Mouse (Mus musculus) adrenal gland, adult 8-10 months (tissue): ENCODE data around the gene Uqcrc1. TPM values are rescaled to one million over a fixed set of nuclear protein-coding genes. Genes with fewer than 3 reads are reported as not detected.
A peak's percentile ranks its signal among the peaks of the same experiment; 100 is the strongest.

Source experiments
- DNase-seq: peaks from one replicate; pipeline ENCODE4 v3.0.0; 2022
- total RNA-seq, 4 experiments: library from RNA; stranded (reverse); gene quantifications; 2 replicates each; pipeline ENCODE4 v1.2.4; 2022

Uqcrc1 gene
- total RNA-seq = 100 to 1,000 TPM; 381 to 565 (median 479) TPM

- DNase-seq = peak; percentile 91
Measured at GRCm38 (mm10) chr9:108936418-108937364, at the start of gene Uqcrc1. Uqcrc1 (plus strand) TSS chr9:108936633.

GRCm38 (mm10) chr9:108912308-108912707 lies 24.1 kb upstream of the Uqcrc1 start:
- DNase-seq = no peak

GRCm38 (mm10) chr9:108913161-108913560 lies 23.3 kb upstream of the Uqcrc1 start:
- no peak for DNase-seq

GRCm38 (mm10) chr9:108913621-108914020 lies 22.8 kb upstream of the Uqcrc1 start:
- DNase-seq = no peak

GRCm38 (mm10) chr9:108914491-108914890 lies 21.9 kb upstream of the Uqcrc1 start, which contains the start of gene Tmem89:
Tmem89 (plus strand) TSS chr9:108914619.
- no peak for DNase-seq

GRCm38 (mm10) chr9:108925897-108926296 lies 10.5 kb upstream of the Uqcrc1 start:
- peak; percentile 33 for DNase-seq

GRCm38 (mm10) chr9:108928424-108928823 lies 8.0 kb upstream of the Uqcrc1 start:
- no peak for DNase-seq

GRCm38 (mm10) chr9:108935991-108936390 lies 442 bp upstream of the Uqcrc1 start:
- DNase-seq = no peak

GRCm38 (mm10) chr9:108945111-108945510 lies 8.7 kb downstream of the Uqcrc1 start:
- DNase-seq = no peak

- DNase-seq = no peak
Measured at GRCm38 (mm10) chr9:108945608-108946007, 9.2 kb downstream of the Uqcrc1 start.

- DNase-seq = no peak
Measured at GRCm38 (mm10) chr9:108949231-108949966, 13.0 kb downstream of the Uqcrc1 start.

GRCm38 (mm10) chr9:108949967-108950728 lies 13.7 kb downstream of the Uqcrc1 start:
- DNase-seq = no peak

- DNase-seq = no peak
Measured at GRCm38 (mm10) chr9:108953081-108953636, 16.7 kb downstream of the Uqcrc1 start, which contains the start of gene Col7a1. Col7a1 (plus strand) TSS chr9:108953586.

- no peak for DNase-seq
Measured at GRCm38 (mm10) chr9:108955241-108955640, 18.8 kb downstream of the Uqcrc1 start.

GRCm38 (mm10) chr9:108955846-108956245 lies 19.4 kb downstream of the Uqcrc1 start:
- no peak for DNase-seq

GRCm38 (mm10) chr9:108963577-108963976 lies 27.1 kb downstream of the Uqcrc1 start:
- DNase-seq = no peak

- no peak for DNase-seq
Measured at GRCm38 (mm10) chr9:108964338-108964737, 27.9 kb downstream of the Uqcrc1 start.

GRCm38 (mm10) chr9:108970623-108971022 lies 34.2 kb downstream of the Uqcrc1 start:
- no peak for DNase-seq

- no peak for DNase-seq
Measured at GRCm38 (mm10) chr9:108976483-108976882, 40.0 kb downstream of the Uqcrc1 start.

GRCm38 (mm10) chr9:108977966-108978365 lies 41.5 kb downstream of the Uqcrc1 start:
- no peak for DNase-seq

GRCm38 (mm10) chr9:108982498-108982897 lies 46.1 kb downstream of the Uqcrc1 start:
- peak; percentile 75 for DNase-seq

GRCm38 (mm10) chr9:108983209-108983608 lies 46.8 kb downstream of the Uqcrc1 start:
- no peak for DNase-seq
